Comparison of ENCODE assay signal across 1 mouse cellular context in the genomic region with DNA sequence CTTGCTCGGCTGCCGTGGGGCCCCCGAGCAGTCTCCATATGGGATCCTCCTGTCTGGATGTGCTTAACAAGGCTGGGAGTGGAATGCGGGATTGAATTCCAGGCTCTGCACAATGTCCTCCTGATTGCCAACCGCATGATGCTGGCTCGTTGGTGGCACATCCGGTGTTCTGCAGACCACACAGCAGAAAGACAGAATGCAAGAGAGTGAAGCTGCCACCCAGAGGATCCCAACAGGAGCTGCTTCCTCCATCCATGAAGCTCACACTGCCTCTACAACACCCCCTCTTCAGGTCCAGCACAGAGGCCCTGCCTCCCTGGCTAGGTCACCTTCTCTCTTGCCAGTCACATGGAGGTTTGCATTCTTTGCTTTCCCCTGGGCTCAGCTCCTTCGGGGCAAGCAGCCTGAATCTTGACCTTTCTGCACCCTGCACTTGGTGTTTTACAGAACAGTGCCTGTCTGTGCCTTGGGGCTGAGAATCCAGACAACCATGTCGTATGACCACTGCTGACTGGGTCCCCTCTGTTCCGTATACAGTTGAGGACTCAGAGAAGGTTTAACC.
TF ChIP-seq lines count a peak whose summit lies in the region.

No protein-coding gene starts in this region.

TF ChIP-seq in CH12.LX, 34 proteins besides CTCF, POLR2A, EP300 and RAD21 (continued from another document):
- no peak for TF ChIP-seq MEF2A (IDR thresholded peaks at IDR 0.05; ENCODE audit: borderline replicate concordance, low read depth, low read length)
- no peak for TF ChIP-seq KAT2A (IDR thresholded peaks at IDR 0.05; ENCODE audit: insufficient replicate concordance, low read length)
- TF ChIP-seq JUND (conservative IDR thresholded peaks at IDR 0.05; ENCODE audit: low read depth, low read length) = no peak
- no peak for TF ChIP-seq NRF1 (IDR thresholded peaks at IDR 0.05; ENCODE audit: low read depth, low read length)
- TF ChIP-seq CHD1 (IDR thresholded peaks at IDR 0.05; ENCODE audit: low read depth, low read length) = no peak
- TF ChIP-seq JUN (IDR thresholded peaks at IDR 0.05; ENCODE audit: insufficient read depth, low read depth, low read length) = no peak
- TF ChIP-seq SMC3 (IDR thresholded peaks at IDR 0.05; ENCODE audit: low read depth, low read length) = no peak
- TF ChIP-seq NELFE (IDR thresholded peaks at IDR 0.05; ENCODE audit: low read depth, low read length) = no peak
- TF ChIP-seq ZMIZ1 (IDR thresholded peaks at IDR 0.05; ENCODE audit: low read depth, low read length) = no peak
- TF ChIP-seq RCOR1 (conservative IDR thresholded peaks at IDR 0.05; ENCODE audit: low read depth, low read length) = no peak
- TF ChIP-seq ZKSCAN1 (IDR thresholded peaks at IDR 0.05; ENCODE audit: borderline replicate concordance, low read depth, low read length) = no peak
- TF ChIP-seq CHD2 (IDR thresholded peaks at IDR 0.05; ENCODE audit: low read length) = no peak
- TF ChIP-seq MAFK (IDR thresholded peaks at IDR 0.05; ENCODE audit: insufficient replicate concordance, low read length) = no peak
TF ChIP-seq in CH12.LX: peak in this region for 0.
